Mouse (Mus musculus) lung, adult 2 months (tissue): ENCODE measurements around the gene B4galt2.

Experiments
- CTCF ChIP-seq: fragments of 200-500 bp; IDR thresholded peaks from 2 replicates; pipeline ENCODE4 v1.5.1; 2011; ENCODE audit warnings: mild to moderate bottlenecking, low read length, control low read depth; ENCODE audit not compliant: insufficient read depth
- POLR2A ChIP-seq: fragments of 200-500 bp; IDR thresholded peaks from 2 replicates; pipeline ENCODE4 v1.6.1; 2011; ENCODE audit warnings: low read depth, mild to moderate bottlenecking, control low read depth, low read length, borderline replicate concordance; ENCODE audit errors: extremely low read depth

DNA sequence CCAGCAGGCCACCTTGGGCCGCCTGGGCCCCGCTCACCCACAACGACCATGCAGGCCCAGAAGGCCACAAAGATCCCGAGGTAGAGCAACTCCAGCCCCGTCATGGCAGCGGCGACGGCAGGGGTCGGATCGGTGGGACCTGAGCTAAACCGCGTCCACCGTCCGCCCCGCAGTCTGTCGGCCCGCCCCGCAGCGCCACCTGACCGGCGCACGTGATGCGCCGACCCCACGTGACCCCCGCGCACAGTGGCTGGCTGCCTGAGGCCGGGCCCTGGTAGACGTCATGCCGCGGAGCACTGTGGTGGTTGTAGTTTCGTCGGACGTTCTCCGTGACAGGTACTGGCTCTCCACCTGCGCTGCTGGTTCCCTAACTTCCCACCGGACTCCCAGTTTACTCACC lies 3.8 kb upstream of the B4galt2 start, which contains the start of gene Atp6v0b:
- no peak for TF ChIP-seq CTCF
- TF ChIP-seq POLR2A = peak; percentile 93
